Mouse (Mus musculus) stomach, embryonic 15.5 days (tissue): Measurements from ENCODE around the gene Tgfb1i1. TPM values are rescaled to one million over a fixed set of nuclear protein-coding genes. Genes with fewer than 3 reads are reported as not detected.

ENCODE experiments used
- ATAC-seq: fragments of 200-750 bp; cut with Nextera tagmentation; 2 replicates; pipeline ENCODE4 v1.8.0; 2017; ENCODE audit warnings: low read depth, moderate number of reproducible peaks, moderate TSS enrichment; ENCODE audit not compliant: insufficient read depth, low FRiP score
- H3K27ac ChIP-seq: fragments of 300-500 bp; sonication (generic); 2 replicates; pipeline ENCODE4 v1.5.1; 2015; ENCODE audit warnings: mild to moderate bottlenecking, inconsistent platforms
- H3K27me3 ChIP-seq: fragments of 300-500 bp; sonication (generic); replicated peaks from 2 replicates; pipeline ENCODE4 v1.6.1; 2015; ENCODE audit warnings: inconsistent platforms
- H3K36me3 ChIP-seq: fragments of 300-500 bp; sonication (generic); 2 replicates; pipeline ENCODE4 v1.6.1; 2015; ENCODE audit warnings: inconsistent platforms
- H3K4me1 ChIP-seq: fragments of 300-500 bp; sonication (generic); 2 replicates; pipeline ENCODE4 v1.6.1; 2015; ENCODE audit warnings: inconsistent platforms
- H3K4me2 ChIP-seq: fragments of 300-500 bp; sonication (generic); 2 replicates; pipeline ENCODE4 v1.6.1; 2015; ENCODE audit warnings: mild to moderate bottlenecking, inconsistent platforms
- H3K4me3 ChIP-seq: fragments of 300-500 bp; sonication (generic); replicated peaks from 2 replicates; pipeline ENCODE4 v1.5.1; 2015; ENCODE audit warnings: inconsistent platforms
- H3K9ac ChIP-seq: fragments of 300-500 bp; sonication (generic); 2 replicates; pipeline ENCODE4 v1.6.1; 2015; ENCODE audit warnings: inconsistent platforms
- H3K9me3 ChIP-seq: fragments of 300-500 bp; sonication (generic); 2 replicates; pipeline ENCODE4 v1.6.1; 2016; ENCODE audit warnings: inconsistent platforms
- WGBS: fragments of 180-500 bp; shearing (Covaris S2); methylation state at CpG from one replicate; pipeline ENCODE4 v1.1.7; 2015; 5-methylcytosine and 5-hydroxymethylcytosine counted together
- microRNA-seq: library from miRNA; unstranded; fragments of <30 nt; microRNA quantifications from one replicate; pipeline ENCODE4, GENCODE M21; 2016
- polyA plus RNA-seq: library from polyadenylated mRNA; unstranded; fragments of >200 nt; fragmentation: Nextera tagmentation; extraction: Ambion mirVana; gene quantifications from 2 replicates; pipeline ENCODE4 v1.2.1, GENCODE M21; 2015

Tgfb1i1 gene
- polyA plus RNA-seq, 1 experiment from 2014 or later: 184 TPM

DNA sequence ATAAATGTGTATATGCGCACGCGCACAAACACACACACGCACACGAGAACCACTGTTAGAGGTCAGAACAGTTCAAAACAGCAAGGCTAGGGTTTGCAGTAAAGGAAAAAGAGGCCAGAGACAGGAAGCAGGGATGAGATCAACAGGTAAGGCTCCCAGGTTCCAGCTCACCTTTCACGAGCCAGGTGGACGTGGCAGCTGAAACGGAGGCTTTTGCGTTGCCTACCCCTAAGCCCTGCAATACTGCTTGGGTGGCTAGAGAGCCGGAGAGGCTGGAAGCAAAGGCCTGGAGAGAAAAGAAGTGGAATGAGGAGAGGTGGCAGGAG lies 50.6 kb downstream of the Tgfb1i1 start:
- Histone ChIP-seq H3K4me1 (peaks cover 15% of the 10 kb centered on the region), H3K9me3 (no peaks in the 10 kb centered on the region), H3K27ac (peak overlapping the region; percentile 86), H3K9ac (peak overlapping the region; percentile 85), H3K27me3 (no peaks in the 10 kb centered on the region), H3K4me3 (peak overlapping the region; percentile 75), H3K4me2 (peak overlapping the region; percentile 77), H3K36me3 (no peaks in the 10 kb centered on the region)
- WGBS: 29% methylated on average over 10 of the region's 10 CpGs
- ATAC-seq: no peak

DNA sequence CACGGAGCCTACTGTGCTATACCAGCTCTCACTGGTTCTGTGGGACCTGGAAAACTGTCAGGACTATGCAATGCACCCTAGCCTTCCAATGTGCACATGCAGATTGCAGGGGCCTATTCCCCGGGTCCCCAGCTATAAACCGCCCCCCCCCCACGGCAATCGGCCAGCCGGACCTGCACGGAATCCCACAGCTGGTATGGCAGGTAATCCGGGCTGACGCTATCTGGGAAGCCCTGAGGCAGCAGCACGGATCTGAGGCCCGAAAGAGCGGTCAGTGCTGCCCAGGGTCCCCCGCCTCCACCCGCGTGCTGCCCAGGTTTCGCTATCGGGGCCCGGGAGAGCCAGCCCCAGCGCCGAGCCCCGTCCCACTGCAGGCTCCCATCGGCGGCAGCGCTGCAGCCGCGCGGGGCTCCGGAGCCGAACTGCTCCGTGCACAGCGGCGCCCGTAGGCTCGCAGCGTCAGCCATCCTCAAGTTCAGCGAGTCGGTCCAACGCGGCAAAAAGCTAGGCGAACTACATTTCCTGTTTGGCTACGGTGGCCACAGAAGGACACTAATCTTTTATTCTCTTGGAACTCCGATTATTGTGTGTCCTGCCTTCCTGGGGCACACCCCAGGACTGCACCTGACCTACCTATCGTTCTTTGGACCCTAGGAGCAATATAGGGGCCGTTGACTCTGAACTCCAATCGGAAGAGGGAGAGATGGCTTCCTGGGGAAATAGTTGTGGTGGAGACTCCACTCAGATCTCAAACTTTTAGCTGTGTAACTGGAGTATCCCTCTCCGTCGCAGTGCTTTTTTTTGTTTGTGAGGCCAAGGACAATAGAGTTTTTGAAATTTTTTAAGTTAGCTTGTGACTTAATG lies 51.2 kb downstream of the Tgfb1i1 start, which contains the start of gene BC017158:
Gene BC017158, minus strand, starts transcription at position 554 of the 864 bp plus-strand sequence.
- H3K4me2 ChIP-seq: peak within 1 kb of the TSS; percentile 77
- no peaks in the 10 kb centered on the region for H3K9me3 ChIP-seq
- H3K27ac ChIP-seq: peak within 1 kb of the TSS; percentile 86
- under 1% methylated on average over 47 of the region's 47 CpGs for WGBS
- peak; percentile 69 for ATAC-seq
- H3K27me3 ChIP-seq: no peaks in the 10 kb centered on the region
- H3K4me1 ChIP-seq: peaks cover 15% of the 10 kb centered on the region
- H3K4me3 ChIP-seq: peak within 1 kb of the TSS; percentile 75
- no peaks in the 10 kb centered on the region for H3K36me3 ChIP-seq
- peak within 1 kb of the TSS; percentile 85 for H3K9ac ChIP-seq

GRCm38 (mm10) chr7:128298481-128299342 lies 52.1 kb downstream of the Tgfb1i1 start:
- no peaks in the 10 kb centered on the region for H3K27me3 ChIP-seq
- H3K9me3 ChIP-seq: no peaks in the 10 kb centered on the region
- no peak for ATAC-seq
- no peak overlapping the region for H3K9ac ChIP-seq
- H3K4me3 ChIP-seq: peak overlapping the region; percentile 75
- peaks cover 15% of the 10 kb centered on the region for H3K4me1 ChIP-seq
- H3K36me3 ChIP-seq: no peaks in the 10 kb centered on the region
- H3K27ac ChIP-seq: peak overlapping the region; percentile 86; the same call in 1 of the 2 replicates
- H3K4me2 ChIP-seq: peak overlapping the region; percentile 77
- 66% methylated on average over 8 of the region's 8 CpGs for WGBS

DNA sequence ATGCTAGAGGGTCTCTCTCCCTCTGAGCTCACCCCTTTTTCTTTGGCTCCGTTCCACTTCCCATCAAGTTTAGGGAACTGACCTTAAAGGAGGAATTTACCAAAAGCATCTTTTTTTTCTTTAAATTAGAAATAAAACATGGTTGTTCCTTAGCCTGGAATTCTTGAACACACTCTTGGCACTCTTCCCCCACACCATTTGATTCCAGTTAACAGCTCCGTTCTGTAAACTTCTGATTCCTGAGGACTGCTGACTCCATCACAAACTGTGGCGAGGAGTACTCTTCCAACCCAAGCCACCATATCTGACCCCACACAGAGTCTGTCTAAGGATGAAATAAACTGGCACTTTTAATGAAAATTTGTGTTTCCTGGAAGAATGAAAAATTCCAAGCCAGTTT lies 54.3 kb downstream of the Tgfb1i1 start:
- Histone ChIP-seq H3K36me3 (no peaks in the 10 kb centered on the region), H3K4me3 (no peak overlapping the region), H3K27me3 (no peaks in the 10 kb centered on the region), H3K27ac (no peak overlapping the region), H3K4me2 (no peak overlapping the region), H3K4me1 (peaks cover 15% of the 10 kb centered on the region), H3K9me3 (no peaks in the 10 kb centered on the region), H3K9ac (no peak overlapping the region)
- no peak for ATAC-seq
- WGBS: 63% methylated on average over 3 of the region's 3 CpGs

DNA sequence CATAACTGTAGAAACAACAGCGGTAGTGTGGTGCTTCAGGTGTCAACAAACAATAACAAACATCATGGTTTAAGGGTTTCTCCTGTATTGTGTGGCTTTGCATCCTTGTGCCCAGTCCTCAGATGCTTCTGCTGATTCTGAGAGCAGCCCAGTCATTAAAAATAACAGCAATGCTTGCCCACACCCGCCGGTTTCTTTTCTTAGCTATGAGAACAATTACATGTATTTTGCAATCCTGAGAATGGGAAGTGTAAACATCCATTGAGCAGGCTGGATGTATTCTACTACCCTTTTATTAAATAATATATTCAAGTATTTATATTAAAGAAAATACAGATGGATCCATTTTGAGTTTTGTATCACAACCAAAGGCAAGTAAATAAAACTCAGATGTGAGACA lies 55.5 kb downstream of the Tgfb1i1 start:
- no peak overlapping the region for H3K27ac ChIP-seq
- H3K4me3 ChIP-seq: no peak overlapping the region
- peaks cover 8% of the 10 kb centered on the region for H3K4me1 ChIP-seq
- H3K9me3 ChIP-seq: no peaks in the 10 kb centered on the region
- no peak overlapping the region for H3K4me2 ChIP-seq
- no peak for ATAC-seq
- H3K27me3 ChIP-seq: no peaks in the 10 kb centered on the region
- WGBS: 75% methylated on average over 3 of the region's 3 CpGs
- no peaks in the 10 kb centered on the region for H3K36me3 ChIP-seq
- H3K9ac ChIP-seq: no peak overlapping the region

DNA sequence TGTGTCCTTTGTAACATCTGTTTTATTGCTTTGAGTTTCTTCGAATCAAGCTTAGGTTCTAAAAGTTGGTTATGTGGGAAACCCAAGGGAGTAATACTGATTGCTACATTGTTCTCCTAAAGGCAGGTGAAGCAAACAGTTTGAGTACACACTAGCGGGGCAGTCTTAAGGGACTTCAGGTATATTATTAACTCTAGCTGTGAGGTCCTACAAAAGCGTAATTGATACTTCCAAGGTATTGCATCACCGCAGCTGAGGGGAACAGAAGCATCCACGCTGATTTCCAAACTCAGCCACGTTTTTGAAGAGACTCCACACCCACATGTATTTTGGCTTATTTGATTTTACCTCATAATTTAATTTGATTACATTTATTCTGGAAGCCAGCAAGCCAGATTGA lies 57.6 kb downstream of the Tgfb1i1 start:
- peak; percentile 67 for ATAC-seq
- Histone ChIP-seq H3K27ac (peak overlapping the region; percentile 33; the same call in 1 of the 2 replicates), H3K36me3 (no peaks in the 10 kb centered on the region), H3K4me3 (no peak overlapping the region), H3K27me3 (no peaks in the 10 kb centered on the region), H3K4me2 (no peak overlapping the region), H3K9me3 (no peaks in the 10 kb centered on the region), H3K4me1 (no peaks in the 10 kb centered on the region; the same call in 1 of the 2 replicates), H3K9ac (no peak overlapping the region)
- WGBS: 47% methylated on average over 6 of the region's 6 CpGs

DNA sequence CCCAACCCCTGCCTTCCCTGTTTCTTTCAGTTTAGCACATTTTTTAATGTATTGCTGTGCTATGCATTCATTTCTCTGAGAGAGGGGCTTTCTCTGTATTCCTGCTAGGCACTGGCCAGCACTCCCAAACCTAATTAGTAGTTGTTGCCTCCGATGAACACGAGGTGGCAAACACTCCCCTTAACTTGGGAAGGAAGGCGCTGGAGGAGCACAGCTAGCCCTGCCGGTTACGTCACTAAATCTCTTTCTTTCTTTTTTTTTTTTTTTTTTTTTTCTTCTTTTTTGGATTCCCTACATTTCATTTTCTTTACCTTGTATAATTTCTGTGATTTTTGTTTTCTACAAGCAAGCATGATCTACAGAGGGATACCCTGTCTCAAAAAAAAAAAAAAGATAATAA lies 58.3 kb downstream of the Tgfb1i1 start:
- H3K4me3 ChIP-seq: no peak overlapping the region
- no peak overlapping the region for H3K9ac ChIP-seq
- no peaks in the 10 kb centered on the region for H3K27me3 ChIP-seq
- peak overlapping the region; percentile 33; the same call in 1 of the 2 replicates for H3K27ac ChIP-seq
- H3K4me2 ChIP-seq: no peak overlapping the region
- 0% methylated on average over 5 of the region's 5 CpGs for WGBS
- peaks cover 3% of the 10 kb centered on the region; the same call in 1 of the 2 replicates for H3K4me1 ChIP-seq
- peak; percentile 76; the same call in 1 of the 2 replicates for ATAC-seq
- no peaks in the 10 kb centered on the region for H3K9me3 ChIP-seq
- no peaks in the 10 kb centered on the region for H3K36me3 ChIP-seq

Small RNA genes lying within 50 kb of the gene (microRNA-seq; reads per million reads assigned to microRNA genes)
- gene Mir3103: 0.58 reads per million

Other genes starting within 250 kb of the Tgfb1i1 start
- 0.09 and 0.41 TPM in 2 replicates for gene Trim72, start 242.9 kb upstream of the Tgfb1i1 start, polyA plus RNA-seq
- 3.5 and 3.6 TPM in 2 replicates for gene Itgam, start 184.2 kb upstream of the Tgfb1i1 start, polyA plus RNA-seq
- not detected in 2 replicates for gene Gm49368, start 184.1 kb upstream of the Tgfb1i1 start, polyA plus RNA-seq
- gene Itgax, start 117.3 kb upstream of the Tgfb1i1 start, polyA plus RNA-seq: 0.22 and 0.40 TPM in 2 replicates
- gene Itgad, start 92.4 kb upstream of the Tgfb1i1 start, polyA plus RNA-seq: not detected in 2 replicates
- 1.0 and 2.4 TPM in 2 replicates for gene Cox6a2, start 40.4 kb upstream of the Tgfb1i1 start, polyA plus RNA-seq
- gene Armc5, start 9.5 kb upstream of the Tgfb1i1 start, polyA plus RNA-seq: 18.2 and 19.9 TPM in 2 replicates
- gene 9130023H24Rik, start 8.8 kb upstream of the Tgfb1i1 start, polyA plus RNA-seq: 6.1 and 7.1 TPM in 2 replicates
- 0.57 and 1.1 TPM in 2 replicates for gene Slc5a2, start 18.8 kb downstream of the Tgfb1i1 start, polyA plus RNA-seq
- gene BC017158, start 51.4 kb downstream of the Tgfb1i1 start, polyA plus RNA-seq: 34.7 and 40.3 TPM in 2 replicates
- gene Rgs10, start 171.9 kb downstream of the Tgfb1i1 start, polyA plus RNA-seq: 25.7 and 27.9 TPM in 2 replicates
- 26.8 and 28.5 TPM in 2 replicates for gene Tial1, start 214.9 kb downstream of the Tgfb1i1 start, polyA plus RNA-seq